Mouse (Mus musculus) forebrain, embryonic 11.5 days (tissue): ENCODE measurements at regions not wholly inside any gene's neighbourhood (a gene's known extent, or its start where the extent isn't known, plus 50 kb on each side); places are given as distances from the start of the nearest gene placed in this dataset.

Source experiments
- ATAC-seq: fragments of 200-750 bp; cut with Nextera tagmentation; replicated peaks from 2 replicates; pipeline ENCODE4 v1.8.0; 2017; ENCODE audit warnings: moderate TSS enrichment; ENCODE audit not compliant: low FRiP score
- DNase-seq: peaks from one replicate; pipeline ENCODE4 v3.0.0-alpha.2; 2017; ENCODE audit warnings: low spot score
- H3K27ac ChIP-seq: fragments of 300-500 bp; sonication (generic); 2 replicates; pipeline ENCODE4 v1.5.1; 2014; ENCODE audit warnings: low read depth, low read length
- H3K27me3 ChIP-seq: fragments of 300-500 bp; sonication (generic); 2 replicates; pipeline ENCODE4 v1.6.1; 2014; ENCODE audit warnings: mild to moderate bottlenecking, low read length, mixed read lengths; ENCODE audit not compliant: control insufficient read depth, insufficient read depth
- H3K36me3 ChIP-seq: fragments of 300-500 bp; sonication (generic); 2 replicates; pipeline ENCODE4 v1.6.1; 2014; ENCODE audit warnings: mild to moderate bottlenecking, low read length, moderate library complexity, mixed read lengths; ENCODE audit not compliant: control insufficient read depth, insufficient read depth
- H3K4me1 ChIP-seq: fragments of 300-500 bp; sonication (generic); replicated peaks from 2 replicates; pipeline ENCODE4 v1.6.1; 2014; ENCODE audit warnings: low read length, mixed read lengths; ENCODE audit not compliant: control insufficient read depth, insufficient read depth
- H3K4me2 ChIP-seq: fragments of 300-500 bp; sonication (generic); 2 replicates; pipeline ENCODE4 v1.6.1; 2014; ENCODE audit warnings: low read depth, mild to moderate bottlenecking, low read length, moderate library complexity, mixed read lengths; ENCODE audit not compliant: severe bottlenecking
- H3K4me3 ChIP-seq: fragments of 300-500 bp; sonication (generic); 2 replicates; pipeline ENCODE4 v1.5.1; 2014; ENCODE audit warnings: low read depth, low read length
- H3K9ac ChIP-seq: fragments of 300-500 bp; sonication (generic); 2 replicates; pipeline ENCODE4 v1.6.1; 2014; ENCODE audit warnings: low read length
- H3K9me3 ChIP-seq: fragments of 300-500 bp; sonication (generic); 2 replicates; pipeline ENCODE4 v1.6.1; 2016; ENCODE audit warnings: low read length, mixed read lengths; ENCODE audit not compliant: control insufficient read depth
- WGBS: fragments of 180-500 bp; shearing (Covaris S2); extraction: QIAGEN DNeasy Blood & Tissue Kit; methylation state at CpG from one replicate; pipeline ENCODE4 v1.1.7; 2014; 5-methylcytosine and 5-hydroxymethylcytosine counted together

DNA sequence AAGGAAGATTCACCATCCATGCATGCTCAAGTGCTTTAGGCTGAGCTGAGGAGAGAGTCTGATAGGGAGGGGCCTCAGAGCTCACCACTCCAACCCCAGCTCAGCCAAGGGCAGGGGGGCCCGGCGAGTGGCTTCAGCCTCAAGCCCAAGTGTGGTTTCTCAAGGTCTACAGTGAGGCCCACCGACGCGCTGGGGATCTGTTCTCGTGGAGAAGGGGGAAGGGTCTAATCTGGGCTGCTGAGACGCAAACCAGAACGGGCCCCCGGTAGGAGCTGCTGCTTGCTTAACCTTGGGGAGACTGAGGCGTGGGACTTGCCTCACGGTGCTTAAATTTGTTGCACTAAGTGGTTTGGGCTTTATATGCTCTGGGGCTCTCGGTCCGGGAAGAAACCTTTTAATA is 70.9 kb downstream of the Asb1 start:
- no peaks in the 10 kb centered on the region for H3K4me1 ChIP-seq
- H3K4me3 ChIP-seq, result no peak overlapping the region
- no peak overlapping the region for H3K4me2 ChIP-seq
- WGBS, result 80% methylated on average over 13 of the region's 13 CpGs
- DNase-seq (no peak), ATAC-seq (no peak)
- no peak overlapping the region for H3K9ac ChIP-seq
- H3K36me3 ChIP-seq, result no peaks in the 10 kb centered on the region
- H3K27me3 ChIP-seq, result no peaks in the 10 kb centered on the region
- H3K9me3 ChIP-seq, result no peaks in the 10 kb centered on the region
- H3K27ac ChIP-seq, result no peak overlapping the region

DNA sequence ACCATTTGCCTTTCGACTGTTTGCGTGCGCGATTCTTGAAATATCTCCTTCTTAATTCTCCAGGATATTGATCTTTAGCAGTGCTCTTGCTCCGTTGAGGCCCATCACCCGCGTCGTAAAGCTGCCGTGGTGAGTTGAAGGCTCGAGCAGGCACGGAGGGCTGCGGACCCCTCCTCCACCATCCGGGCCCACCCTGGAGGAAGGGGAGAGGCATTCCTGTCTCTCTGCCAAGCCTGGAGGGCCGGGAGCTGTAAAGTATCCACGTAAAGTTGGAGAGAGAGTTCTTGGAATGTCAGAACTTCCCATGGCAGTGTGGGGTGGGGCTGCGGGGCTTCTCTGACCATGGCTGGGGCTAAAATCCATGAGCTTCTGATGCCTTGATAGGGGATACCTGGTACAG is 71.3 kb downstream of the Asb1 start:
- 78% methylated on average over 16 of the region's 16 CpGs for WGBS
- Histone ChIP-seq H3K27me3 (no peaks in the 10 kb centered on the region), H3K4me2 (no peak overlapping the region), H3K9me3 (no peaks in the 10 kb centered on the region), H3K27ac (no peak overlapping the region), H3K4me3 (no peak overlapping the region), H3K9ac (no peak overlapping the region), H3K4me1 (no peaks in the 10 kb centered on the region), H3K36me3 (no peaks in the 10 kb centered on the region)
- ATAC-seq (no peak), DNase-seq (no peak)

DNA sequence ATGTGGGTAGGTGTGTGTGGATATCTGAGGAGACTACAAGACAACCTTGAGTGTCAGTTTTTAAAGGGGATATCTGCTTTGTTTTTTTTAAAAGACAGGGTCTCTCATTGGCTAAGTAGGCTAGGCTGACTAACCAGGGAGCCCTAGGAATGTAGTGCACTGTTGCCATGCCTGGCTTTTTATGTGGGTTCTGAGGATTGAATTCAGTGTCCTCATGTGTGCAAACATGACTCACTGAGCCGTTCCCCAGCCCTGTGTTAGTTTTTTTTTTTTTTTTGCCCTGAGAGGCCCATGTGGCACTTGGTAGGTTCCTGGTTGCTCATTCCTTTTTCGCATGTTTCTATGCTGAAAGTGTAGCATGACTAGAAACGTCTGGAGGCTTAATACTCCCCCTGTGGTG is 72.6 kb downstream of the Asb1 start:
- Histone ChIP-seq H3K27ac (no peak overlapping the region), H3K36me3 (no peaks in the 10 kb centered on the region), H3K9ac (no peak overlapping the region), H3K27me3 (no peaks in the 10 kb centered on the region), H3K9me3 (no peaks in the 10 kb centered on the region), H3K4me2 (no peak overlapping the region), H3K4me1 (no peaks in the 10 kb centered on the region), H3K4me3 (no peak overlapping the region)
- ATAC-seq (no peak), DNase-seq (no peak)
- 61% methylated on average over 3 of the region's 3 CpGs for WGBS

DNA sequence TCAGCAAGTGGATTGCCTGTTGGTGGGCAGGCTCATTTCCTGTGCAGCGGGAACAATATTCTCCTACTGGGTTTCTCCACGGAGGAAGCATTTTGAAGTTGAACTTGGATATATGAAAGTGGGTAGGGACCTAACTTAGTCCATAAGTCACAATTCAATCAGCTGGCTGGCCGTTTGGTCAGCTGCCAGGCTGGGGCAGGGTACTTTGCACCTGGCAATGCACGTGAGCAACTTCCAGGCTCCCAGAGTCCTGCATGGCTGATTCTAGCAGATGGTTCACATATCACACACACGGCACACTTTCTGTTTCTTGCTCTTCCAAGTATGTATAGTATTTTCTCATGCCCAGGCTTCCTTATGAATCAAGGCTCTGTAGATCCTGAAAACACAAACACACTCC is 75.1 kb downstream of the Asb1 start:
- 79% methylated on average over 5 of the region's 5 CpGs for WGBS
- Histone ChIP-seq H3K4me2 (no peak overlapping the region), H3K4me3 (no peak overlapping the region), H3K27ac (no peak overlapping the region), H3K4me1 (no peaks in the 10 kb centered on the region), H3K27me3 (no peaks in the 10 kb centered on the region), H3K9me3 (no peaks in the 10 kb centered on the region), H3K36me3 (no peaks in the 10 kb centered on the region), H3K9ac (no peak overlapping the region)
- ATAC-seq, result no peak
- no peak for DNase-seq

DNA sequence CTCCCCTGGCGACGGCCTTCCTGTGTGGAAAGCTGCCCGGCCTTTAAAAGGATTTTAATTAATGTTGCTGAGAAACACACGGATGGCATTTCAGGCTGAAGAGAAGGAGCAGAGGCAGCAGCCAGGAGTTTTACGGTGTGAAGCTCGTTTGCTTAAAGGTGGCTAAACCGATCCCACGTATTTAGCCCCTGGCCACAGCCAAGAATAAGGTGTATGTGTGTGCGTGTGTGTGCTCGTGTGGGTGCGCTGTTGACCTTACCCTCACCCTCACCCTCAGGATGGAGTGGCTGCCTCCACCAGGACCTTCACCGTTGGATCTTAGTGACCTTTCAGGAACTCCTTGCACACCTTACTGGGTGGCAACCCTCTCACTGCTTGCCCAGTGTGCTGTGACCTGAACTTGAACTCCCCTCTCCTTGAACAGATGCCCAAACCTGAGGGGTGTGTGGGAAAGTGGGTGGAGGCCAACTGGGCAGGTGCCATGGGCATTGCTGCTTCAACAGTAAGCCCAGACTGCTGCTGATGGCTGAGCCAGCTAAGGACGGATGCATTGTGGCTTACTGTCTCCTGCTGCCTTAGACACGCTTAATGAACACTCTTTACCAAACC is 78.3 kb downstream of the Asb1 start:
- H3K27me3 ChIP-seq, result no peaks in the 10 kb centered on the region
- no peak overlapping the region for H3K9ac ChIP-seq
- no peak for DNase-seq
- no peak overlapping the region for H3K27ac ChIP-seq
- no peak for ATAC-seq
- WGBS, result 73% methylated on average over 14 of the region's 14 CpGs
- H3K36me3 ChIP-seq, result no peaks in the 10 kb centered on the region
- H3K9me3 ChIP-seq, result no peaks in the 10 kb centered on the region
- no peak overlapping the region for H3K4me3 ChIP-seq
- no peaks in the 10 kb centered on the region for H3K4me1 ChIP-seq
- H3K4me2 ChIP-seq, result no peak overlapping the region

DNA sequence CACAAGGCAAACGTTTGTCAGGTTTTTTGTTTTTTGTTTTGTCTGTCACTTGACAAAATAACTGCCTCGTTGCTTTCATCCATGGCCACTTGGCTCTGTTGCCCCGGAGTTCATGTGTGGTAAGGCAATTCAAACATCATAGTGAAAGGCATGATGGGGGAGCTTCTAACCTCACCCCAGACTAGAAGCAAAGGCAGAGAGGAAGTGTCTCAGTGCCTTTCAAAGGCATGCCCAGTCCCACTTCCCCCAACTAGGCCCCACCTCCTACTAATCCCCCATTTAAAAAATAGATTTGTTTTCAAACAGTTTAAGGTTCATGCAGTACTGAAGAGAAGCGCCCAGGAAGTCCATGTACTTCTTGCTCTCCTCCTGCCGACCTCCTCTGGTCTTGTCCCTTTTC is 80.8 kb downstream of the Asb1 start:
- no peak overlapping the region for H3K27ac ChIP-seq
- no peak overlapping the region for H3K9ac ChIP-seq
- H3K4me3 ChIP-seq, result no peak overlapping the region
- H3K27me3 ChIP-seq, result no peaks in the 10 kb centered on the region
- H3K4me2 ChIP-seq, result no peak overlapping the region
- H3K36me3 ChIP-seq, result no peaks in the 10 kb centered on the region
- ATAC-seq, result no peak
- WGBS, result 79% methylated on average over 5 of the region's 5 CpGs
- H3K9me3 ChIP-seq, result no peaks in the 10 kb centered on the region
- no peak for DNase-seq
- H3K4me1 ChIP-seq, result no peaks in the 10 kb centered on the region

DNA sequence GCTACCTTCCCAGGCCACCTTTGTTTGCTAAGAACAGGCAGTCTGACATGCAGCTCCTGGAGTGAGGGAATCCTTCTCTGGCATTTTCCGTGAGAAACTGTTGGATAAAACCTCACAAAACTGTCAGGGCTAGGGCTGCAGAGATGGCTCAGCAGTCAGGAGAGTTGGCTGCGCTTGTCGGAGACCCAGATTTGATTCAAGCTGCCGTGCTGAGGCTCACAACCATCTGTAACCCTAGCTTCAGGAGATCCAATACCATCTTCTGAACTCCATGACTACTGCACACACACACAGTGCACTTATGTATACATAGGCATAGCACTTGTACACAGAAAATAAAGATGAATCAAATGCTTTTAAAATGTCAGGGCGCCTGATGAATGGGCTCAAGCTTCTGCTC is 82.5 kb downstream of the Asb1 start:
- ATAC-seq, result no peak
- Histone ChIP-seq H3K4me2 (no peak overlapping the region), H3K27me3 (no peaks in the 10 kb centered on the region), H3K36me3 (no peaks in the 10 kb centered on the region), H3K27ac (no peak overlapping the region), H3K4me3 (no peak overlapping the region), H3K9ac (no peak overlapping the region), H3K4me1 (no peaks in the 10 kb centered on the region), H3K9me3 (no peaks in the 10 kb centered on the region)
- WGBS, result 94% methylated on average over 5 of the region's 5 CpGs
- no peak for DNase-seq

DNA sequence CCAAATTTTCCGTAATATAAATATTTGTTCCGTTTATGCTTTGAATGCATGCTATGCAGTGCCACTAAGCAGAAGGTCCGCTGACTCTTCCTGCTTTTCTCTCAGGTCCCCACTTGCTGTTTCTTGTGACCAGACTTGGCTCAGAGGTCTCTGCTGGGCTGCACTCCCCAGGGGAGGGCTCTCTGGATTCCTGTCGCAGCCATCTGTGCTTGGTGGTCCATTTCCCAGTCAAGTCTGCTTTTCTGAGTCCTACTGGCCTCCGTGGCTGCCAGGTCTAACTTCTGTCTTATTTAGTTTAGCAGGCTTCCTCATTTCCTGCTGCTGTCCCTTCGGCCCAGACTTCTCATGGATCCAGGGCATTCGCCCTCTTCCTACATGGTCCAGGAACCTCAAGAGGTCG is 83.7 kb downstream of the Asb1 start:
- Histone ChIP-seq H3K27ac (no peak overlapping the region), H3K4me3 (no peak overlapping the region), H3K27me3 (no peaks in the 10 kb centered on the region), H3K9me3 (no peaks in the 10 kb centered on the region), H3K4me2 (no peak overlapping the region), H3K4me1 (no peaks in the 10 kb centered on the region), H3K9ac (no peak overlapping the region), H3K36me3 (no peaks in the 10 kb centered on the region)
- ATAC-seq (no peak), DNase-seq (no peak)
- WGBS, result 75% methylated on average over 8 of the region's 8 CpGs

DNA sequence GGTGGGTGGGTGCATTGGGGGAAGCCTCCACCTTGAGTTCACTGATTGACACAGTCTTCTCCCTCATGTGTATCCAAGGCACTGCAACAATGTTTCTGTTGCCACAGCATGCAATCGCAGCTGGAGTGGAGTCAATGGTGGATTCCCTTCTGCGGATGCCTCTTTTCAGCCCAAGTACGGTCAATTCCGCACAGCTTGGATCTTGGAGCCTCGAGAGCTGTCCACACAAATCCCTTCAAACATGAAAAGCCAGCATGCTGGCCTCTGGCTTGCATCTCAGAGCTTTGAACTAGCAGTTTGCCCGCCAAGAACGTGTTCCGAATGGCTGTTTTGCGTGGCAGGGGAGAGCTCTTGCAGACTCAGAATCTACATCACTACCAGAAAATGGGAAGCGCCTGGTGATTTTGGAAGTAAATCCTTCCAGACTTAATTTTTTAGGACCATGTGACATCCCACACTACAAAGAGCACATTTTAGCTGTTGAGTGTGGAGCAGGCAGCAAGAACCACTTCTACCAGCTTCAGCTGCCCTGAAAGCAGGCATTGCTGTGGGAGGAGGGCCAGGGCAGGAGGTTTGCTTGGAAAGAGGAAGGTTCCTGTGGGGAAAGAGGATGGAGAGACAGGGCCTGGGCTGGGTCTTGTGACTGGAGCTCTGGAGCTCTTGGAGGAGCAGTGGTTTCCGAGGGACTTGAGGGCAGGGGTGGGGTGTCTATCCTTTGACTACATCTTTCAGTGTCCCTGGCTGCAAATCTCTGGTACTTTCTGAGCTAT is 84.4 kb downstream of the Asb1 start:
- no peaks in the 10 kb centered on the region for H3K4me1 ChIP-seq
- WGBS, result 83% methylated on average over 11 of the region's 11 CpGs
- no peaks in the 10 kb centered on the region for H3K36me3 ChIP-seq
- H3K27ac ChIP-seq, result no peak overlapping the region
- no peak overlapping the region for H3K4me3 ChIP-seq
- no peaks in the 10 kb centered on the region for H3K27me3 ChIP-seq
- H3K4me2 ChIP-seq, result no peak overlapping the region
- DNase-seq, result no peak
- ATAC-seq, result no peak
- H3K9me3 ChIP-seq, result no peaks in the 10 kb centered on the region
- no peak overlapping the region for H3K9ac ChIP-seq
